Comparison of ENCODE assay signal across 29 mouse cellular contexts in genomic region chr8:93043083-93043482, GRCm38 (mm10). TPM values are rescaled to one million over a fixed set of nuclear protein-coding genes. Genes with fewer than 3 reads are reported as not detected.
"Had no signal": no experiment of that assay in that cellular context is flagged by ENCODE, and none has a peak within 500 bp of the region (broad histone marks: within the 10 kb centered on the region; RNA-seq: fewer than 3 reads in every experiment).

No protein-coding gene starts in this region.

- H3K4me3 ChIP-seq: limb, embryonic 10.5 days; limb, embryonic 13.5 days; midbrain, embryonic 12.5 days; midbrain, embryonic 15.5 days; neural tube, embryonic 12.5 days; neural tube, embryonic 15.5 days had no signal

- DNase-seq: kidney, adult 18-20 months; kidney, adult 9 months; kidney, postnatal 14 days; kidney, postnatal 4 days; liver; liver, postnatal 0 days; right cerebral cortex, adult 18-20 months; right cerebral cortex, postnatal 14 days; right cerebral cortex, postnatal 4 days; thymus, adult 2 months; thymus, postnatal 14 days; thymus, postnatal 4 days had no signal

- H3K9ac ChIP-seq: limb, embryonic 13.5 days; liver, embryonic 14.5 days; liver, postnatal 0 days; midbrain, embryonic 12.5 days; midbrain, embryonic 15.5 days; neural tube, embryonic 12.5 days; neural tube, embryonic 15.5 days had no signal

- ATAC-seq: inflammation-experienced regulatory T-cells, adult 6 months; intestine, embryonic 16.5 days; liver, postnatal 0 days; midbrain, embryonic 15.5 days had no signal

- H3K9me3 ChIP-seq: limb, embryonic 10.5 days; limb, embryonic 13.5 days; midbrain, embryonic 12.5 days; midbrain, embryonic 15.5 days; neural tube, embryonic 12.5 days; neural tube, embryonic 15.5 days had no signal

- H3K27ac ChIP-seq: limb, embryonic 10.5 days; limb, embryonic 13.5 days; liver, embryonic 14.5 days; midbrain, embryonic 12.5 days; midbrain, embryonic 15.5 days; neural tube, embryonic 12.5 days; neural tube, embryonic 15.5 days; stomach, postnatal 0 days had no signal

- H3K4me1 ChIP-seq: limb, embryonic 13.5 days; midbrain, embryonic 15.5 days; neural tube, embryonic 12.5 days; neural tube, embryonic 15.5 days had no signal

- H3K27me3 ChIP-seq: limb, embryonic 13.5 days; midbrain, embryonic 12.5 days; midbrain, embryonic 15.5 days; neural tube, embryonic 12.5 days; neural tube, embryonic 15.5 days had no signal

- H3K36me3 ChIP-seq: limb, embryonic 10.5 days; limb, embryonic 13.5 days; midbrain, embryonic 12.5 days; midbrain, embryonic 15.5 days; neural tube, embryonic 12.5 days; neural tube, embryonic 15.5 days had no signal

- H3K4me2 ChIP-seq: limb, embryonic 13.5 days; midbrain, embryonic 12.5 days; midbrain, embryonic 15.5 days; neural tube, embryonic 12.5 days; neural tube, embryonic 15.5 days had no signal

RNA-seq across cellular contexts. Expression of gene Ces1a, which starts 4.9 kb away (rescaled TPM):
- total RNA-seq: layer of hippocampus, adult 18-20 months; layer of hippocampus, postnatal 14 days; megakaryocyte progenitor cell, adult 5-6 weeks had no signal
- polyA plus RNA-seq: inflammation-experienced regulatory T-cells, adult 6 months; intestine, embryonic 16.5 days; kidney, embryonic 16.5 days; limb, embryonic 10.5 days; liver, embryonic 14.5 days; liver, postnatal 0 days; midbrain, embryonic 12.5 days; midbrain, embryonic 15.5 days; neural tube, embryonic 12.5 days; stomach, embryonic 14.5 days; stomach, postnatal 0 days had no signal

RNA-seq across cellular contexts. Expression of gene Ces1b, which starts 36.7 kb away (rescaled TPM):
- total RNA-seq: layer of hippocampus, adult 18-20 months; layer of hippocampus, postnatal 14 days; left cerebral cortex, adult 8-10 months; left cerebral cortex, postnatal 25 days; megakaryocyte progenitor cell, adult 5-6 weeks had no signal
- polyA plus RNA-seq: inflammation-experienced regulatory T-cells, adult 6 months; kidney, embryonic 16.5 days; limb, embryonic 10.5 days; limb, embryonic 13.5 days; liver, embryonic 14.5 days; midbrain, embryonic 12.5 days; midbrain, embryonic 15.5 days; neural tube, embryonic 12.5 days; neural tube, embryonic 15.5 days; stomach, embryonic 14.5 days had no signal
